13 mouse cellular contexts compared by ENCODE assay signal in the genomic region with DNA sequence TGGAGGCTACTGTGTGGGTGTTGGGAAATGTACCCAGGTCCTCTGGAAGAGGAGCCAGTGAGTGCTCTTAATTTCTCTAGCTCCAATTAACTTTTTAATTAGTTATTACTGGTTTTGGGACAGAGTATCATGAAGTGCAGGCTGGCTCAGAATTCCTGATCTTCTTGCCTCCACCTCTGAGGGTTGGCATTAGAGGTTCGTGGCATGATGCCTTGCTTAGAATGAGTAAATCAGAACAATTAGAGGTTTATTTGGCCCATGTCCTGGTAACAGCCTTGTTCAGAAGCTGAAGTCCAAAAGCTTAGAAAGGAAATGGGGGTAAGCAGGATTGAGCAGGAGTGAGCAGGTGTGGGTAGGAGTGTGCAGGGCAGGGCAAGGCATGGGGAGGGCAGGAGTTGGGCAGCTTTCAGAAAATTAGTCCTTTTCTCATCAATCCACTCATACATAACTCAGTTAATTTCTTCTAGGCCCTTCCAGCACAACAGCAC.
DNase-seq lines count a peak whose midpoint lies in the region; ATAC-seq lines count a peak whose summit lies in the region.
"Had no signal": no experiment of that assay in that cellular context is flagged by ENCODE, and none has a peak within 500 bp of the region (broad histone marks: within the 10 kb centered on the region; RNA-seq: fewer than 3 reads in every experiment).

No protein-coding gene starts in this region.

- WGBS in heart, embryonic 13.5 days, result 85% methylated on average over 1 of the region's 1 CpGs
- 95% methylated on average over 1 of the region's 1 CpGs for WGBS in heart, embryonic 11.5 days (ENCODE audit: insufficient replicate concordance)

- peak overlapping the region; percentile 32; the same call in 1 of the 2 replicates for H3K27ac ChIP-seq in heart, embryonic 13.5 days (replicated peaks)
- H3K27ac ChIP-seq in heart, embryonic 11.5 days (ENCODE audit: low read depth, low read length), result no peak overlapping the region
- H3K27ac ChIP-seq: liver, embryonic 14.5 days had no signal

- peak; percentile 75 for DNase-seq in kidney, adult 9 months
- no peak for DNase-seq in kidney, postnatal 10 days
- peak; percentile 44 for DNase-seq in brain, adult 2 months (ENCODE audit: low read depth, low spot score)
- DNase-seq in kidney, postnatal 14 days, result peak; percentile 45
- DNase-seq in retina, embryonic 14.5 days (ENCODE audit: low spot score), result no peak
- DNase-seq in urinary bladder, postnatal 36 days (ENCODE audit: low spot score in 2 of 2), result no peak
- DNase-seq: adrenal gland, postnatal 10 days; layer of hippocampus, adult 9-11 months; lung, postnatal 10 days had no signal

- 0 out of 2 replicates have a peak overlapping the region, but pooled peaks have one; percentile 14 for H3K9ac ChIP-seq in heart, embryonic 13.5 days
- no peak overlapping the region for H3K9ac ChIP-seq in heart, embryonic 11.5 days (ENCODE audit: low read depth, low read length)
- H3K9ac ChIP-seq: forebrain, embryonic 15.5 days; liver, embryonic 14.5 days had no signal

- no peaks in the 10 kb centered on the region for H3K27me3 ChIP-seq in heart, embryonic 13.5 days (replicated peaks)
- no peaks in the 10 kb centered on the region for H3K27me3 ChIP-seq in heart, embryonic 11.5 days (ENCODE audit: control insufficient read depth, insufficient read depth, low read length)
- H3K27me3 ChIP-seq: forebrain, embryonic 15.5 days had no signal

- H3K4me3 ChIP-seq in heart, embryonic 13.5 days, result no peak overlapping the region
- no peak overlapping the region for H3K4me3 ChIP-seq in heart, embryonic 11.5 days (ENCODE audit: low read depth, low read length)
- H3K4me3 ChIP-seq: forebrain, embryonic 15.5 days had no signal

- no peaks in the 10 kb centered on the region for H3K9me3 ChIP-seq in heart, embryonic 13.5 days
- no peaks in the 10 kb centered on the region for H3K9me3 ChIP-seq in heart, embryonic 11.5 days (replicated peaks; ENCODE audit: control insufficient read depth, low read length)
- H3K9me3 ChIP-seq: forebrain, embryonic 15.5 days had no signal

- H3K4me1 ChIP-seq in heart, embryonic 13.5 days, result peaks cover 87% of the 10 kb centered on the region
- peaks cover 54% of the 10 kb centered on the region for H3K4me1 ChIP-seq in heart, embryonic 11.5 days (ENCODE audit: control insufficient read depth, insufficient read depth, low read length)

- H3K4me2 ChIP-seq in heart, embryonic 13.5 days, result no peak overlapping the region; the same call in 1 of the 2 replicates
- H3K4me2 ChIP-seq in heart, embryonic 11.5 days, result no peak overlapping the region
- H3K4me2 ChIP-seq: forebrain, embryonic 15.5 days had no signal

- no peak for ATAC-seq in heart, embryonic 13.5 days (ENCODE audit: extremely low read depth, insufficient number of reproducible peaks, low FRiP score, low TSS enrichment)
- no peak for ATAC-seq in heart, embryonic 11.5 days (replicated peaks; ENCODE audit: insufficient number of reproducible peaks, low FRiP score, low TSS enrichment)
- ATAC-seq: forebrain, embryonic 15.5 days had no signal

- H3K36me3 ChIP-seq in heart, embryonic 13.5 days, result no peaks in the 10 kb centered on the region
- H3K36me3 ChIP-seq in heart, embryonic 11.5 days (ENCODE audit: control insufficient read depth, insufficient read depth, low read length), result no peaks in the 10 kb centered on the region
- H3K36me3 ChIP-seq: forebrain, embryonic 15.5 days had no signal

Comparison
In these comparisons a context has a peak if more than half of its experiments do, and no peak if none do; other contexts are left out.
1. DNase-seq: peak in kidney, adult 9 months (single experiment), brain, adult 2 months (single experiment) and kidney, postnatal 14 days (single experiment); none in kidney, postnatal 10 days (single experiment), retina, embryonic 14.5 days (single experiment) and urinary bladder, postnatal 36 days (0 of 2).